Mouse (Mus musculus) bone marrow macrophage, adult 2 months (primary cell): Measurements from ENCODE around the gene Slc47a1. TPM values are rescaled to one million over a fixed set of nuclear protein-coding genes. Genes with fewer than 3 reads are reported as not detected.

Experiments used
- H3K27ac ChIP-seq: 2 replicates; pipeline ENCODE4 v1.5.1; 2012; ENCODE audit warnings: low read depth, low read length; ENCODE audit not compliant: insufficient read depth
- H3K4me1 ChIP-seq: 2 replicates; pipeline ENCODE4 v1.6.1; 2012; ENCODE audit warnings: low read length; ENCODE audit not compliant: control insufficient read depth, insufficient read depth
- H3K4me3 ChIP-seq: 2 replicates; pipeline ENCODE4 v1.5.1; 2012; ENCODE audit warnings: mild to moderate bottlenecking, low read length, moderate library complexity; ENCODE audit not compliant: insufficient read depth
- CTCF ChIP-seq: IDR thresholded peaks from 2 replicates; pipeline ENCODE4 v1.5.1; 2012; ENCODE audit warnings: low read depth, mild to moderate bottlenecking, low read length, moderate library complexity
- POLR2A ChIP-seq: IDR thresholded peaks from 2 replicates; pipeline ENCODE4 v1.6.1; 2012; ENCODE audit warnings: mild to moderate bottlenecking, low read depth, low read length, borderline replicate concordance
- polyA plus RNA-seq: library from polyadenylated mRNA; stranded (reverse); fragments of >200 nt; gene quantifications from 2 replicates; pipeline ENCODE4 v1.2.4, GENCODE M21; 2012; ENCODE audit not compliant: missing spikeins, insufficient read depth, insufficient read length

Slc47a1 gene
- polyA plus RNA-seq, 1 experiment, result not detected

DNA sequence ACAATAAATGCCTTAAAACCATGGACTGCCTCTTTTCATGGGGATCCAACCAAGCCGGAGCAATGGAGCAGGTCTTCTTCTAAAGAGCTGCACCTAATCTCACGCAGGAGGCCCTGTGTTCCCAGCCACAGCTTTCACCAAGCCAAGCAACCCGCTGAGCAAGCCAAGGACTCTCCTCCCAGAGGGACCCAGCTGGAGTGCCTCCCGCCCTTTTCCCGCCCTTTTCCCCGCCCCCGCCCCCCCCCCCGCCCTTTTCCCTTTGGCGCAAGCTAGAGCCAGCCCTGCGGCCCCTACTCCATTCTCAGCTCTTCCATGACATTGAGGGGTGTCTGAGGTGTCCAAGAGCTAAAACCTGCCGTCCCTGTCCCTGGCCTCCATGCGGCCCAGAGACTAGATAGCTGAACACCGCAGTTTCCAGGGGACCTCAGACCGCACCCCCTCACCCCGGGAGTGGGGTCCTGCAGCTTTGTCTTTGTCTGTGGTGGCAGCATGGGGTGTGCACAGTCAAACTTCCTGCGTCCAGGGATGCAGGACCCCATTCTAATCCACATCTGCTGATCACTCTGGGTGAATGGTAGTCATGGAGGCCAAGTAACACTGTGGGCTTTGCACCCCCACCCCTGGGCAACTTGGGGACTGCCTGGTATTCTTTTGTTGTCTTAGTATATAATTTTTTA, 77.3 kb downstream of the Slc47a1 start:
- Histone ChIP-seq H3K4me1 (no peaks in the 10 kb centered on the region), H3K27ac (no peak overlapping the region), H3K4me3 (no peak overlapping the region)
- TF ChIP-seq POLR2A (no peak), CTCF (no peak)

GRCm38 (mm10) chr11:61300205-61300604, 77.9 kb downstream of the Slc47a1 start:
- H3K4me3 ChIP-seq, result no peak overlapping the region
- H3K27ac ChIP-seq, result no peak overlapping the region
- TF ChIP-seq CTCF (no peak), POLR2A (no peak)
- H3K4me1 ChIP-seq, result no peaks in the 10 kb centered on the region

- no peak overlapping the region for H3K4me3 ChIP-seq
- TF ChIP-seq POLR2A (no peak), CTCF (no peak)
- no peaks in the 10 kb centered on the region for H3K4me1 ChIP-seq
- H3K27ac ChIP-seq, result no peak overlapping the region
Measured at GRCm38 (mm10) chr11:61297901-61298300, 80.2 kb downstream of the Slc47a1 start.

DNA sequence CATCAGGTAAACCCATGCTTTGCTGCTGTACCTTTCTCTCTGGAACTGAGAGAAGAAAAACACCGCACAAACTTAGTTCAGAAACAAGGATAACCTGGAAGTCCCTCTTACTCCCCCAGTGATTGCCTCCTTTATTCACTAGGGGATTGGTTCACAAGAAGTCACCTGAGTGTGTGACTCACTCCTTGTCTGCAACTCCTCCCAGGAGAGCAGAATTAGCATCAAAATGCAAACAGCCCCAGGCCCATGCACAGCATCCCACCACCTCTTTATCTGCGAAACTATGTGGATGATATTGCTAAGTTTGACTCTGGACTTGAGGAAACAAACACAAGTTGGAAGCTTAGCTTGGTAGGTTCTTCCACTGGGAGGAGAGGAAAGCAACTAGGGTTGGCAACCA, 80.8 kb downstream of the Slc47a1 start:
- TF ChIP-seq POLR2A, result no peak
- no peak for TF ChIP-seq CTCF
- no peak overlapping the region for H3K4me3 ChIP-seq
- H3K4me1 ChIP-seq, result no peaks in the 10 kb centered on the region
- no peak overlapping the region for H3K27ac ChIP-seq

DNA sequence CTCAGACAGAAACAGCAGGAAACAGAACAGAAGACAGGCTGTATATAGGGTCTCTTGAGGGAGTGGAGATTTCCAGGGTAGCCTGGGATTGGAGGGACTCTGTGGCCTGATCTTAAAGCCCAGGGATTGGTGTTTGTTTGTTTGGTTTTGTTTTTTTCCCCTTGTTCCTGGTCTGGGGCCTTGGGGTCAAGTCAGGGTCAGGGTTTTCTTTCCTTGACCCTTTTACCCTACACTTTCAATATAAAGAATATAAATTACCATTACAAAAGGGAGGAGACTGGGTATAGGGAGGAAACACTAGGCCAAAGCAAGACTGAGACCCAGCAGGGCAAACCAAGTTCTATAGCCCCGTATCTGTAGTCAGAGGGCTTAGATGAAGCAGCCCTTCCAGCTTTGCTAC, 81.6 kb downstream of the Slc47a1 start:
- H3K4me1 ChIP-seq, result no peaks in the 10 kb centered on the region
- H3K27ac ChIP-seq, result no peak overlapping the region
- TF ChIP-seq CTCF, result no peak
- H3K4me3 ChIP-seq, result no peak overlapping the region

- no peaks in the 10 kb centered on the region for H3K4me1 ChIP-seq
- no peak for TF ChIP-seq POLR2A
- TF ChIP-seq CTCF, result no peak
- no peak overlapping the region for H3K27ac ChIP-seq
- no peak overlapping the region for H3K4me3 ChIP-seq
Measured at GRCm38 (mm10) chr11:61295556-61295955, 82.6 kb downstream of the Slc47a1 start.

DNA sequence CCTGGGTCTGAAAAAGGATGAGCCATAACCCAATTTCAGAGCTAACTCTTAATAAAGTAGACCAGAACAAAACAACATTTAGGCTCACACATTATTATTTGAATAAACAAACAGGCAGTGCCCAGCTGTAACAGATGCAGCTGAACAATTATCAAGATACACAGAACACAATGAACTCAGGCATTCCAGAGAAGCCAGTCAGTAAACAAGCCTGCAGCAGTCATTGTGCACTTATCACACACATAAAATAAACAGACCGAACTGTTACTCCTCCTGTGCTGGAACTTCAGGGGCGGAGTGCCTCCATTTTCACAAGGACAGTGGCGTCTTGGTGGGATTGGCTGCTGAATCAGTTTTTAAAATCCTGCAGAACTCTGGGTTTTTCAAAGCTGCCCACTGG, 83.7 kb downstream of the Slc47a1 start:
- no peak overlapping the region for H3K27ac ChIP-seq
- TF ChIP-seq CTCF, result no peak

More for the DNA sequence above, 83.7 kb downstream of the Slc47a1 start:
- Histone ChIP-seq H3K4me1 (no peaks in the 10 kb centered on the region), H3K4me3 (no peak overlapping the region)

Other genes with a start within 250 kb of the Slc47a1 start
- gene Usp22, start 203.3 kb downstream of the Slc47a1 start, polyA plus RNA-seq, result 23.5 and 28.1 TPM in 2 replicates
- gene Aldh3a1, start 170.8 kb downstream of the Slc47a1 start, polyA plus RNA-seq, result not detected in 2 replicates
- 57.6 and 59.0 TPM in 2 replicates for gene Aldh3a2, start 110.9 kb downstream of the Slc47a1 start, polyA plus RNA-seq
- not detected in 2 replicates for gene Slc47a2, start 35.5 kb downstream of the Slc47a1 start, polyA plus RNA-seq
- gene Rnf112, start 75.8 kb upstream of the Slc47a1 start, polyA plus RNA-seq, result not detected in 2 replicates
- gene Mfap4, start 107.1 kb upstream of the Slc47a1 start, polyA plus RNA-seq, result not detected in 2 replicates
- gene Mapk7, start 116.1 kb upstream of the Slc47a1 start, polyA plus RNA-seq, result 25.9 and 27.2 TPM in 2 replicates
- gene B9d1, start 126.8 kb upstream of the Slc47a1 start, polyA plus RNA-seq, result 2.8 TPM in 1 of 2 replicates, not detected in the other
- 3.1 and 3.2 TPM in 2 replicates for gene Epn2, start 201.3 kb upstream of the Slc47a1 start, polyA plus RNA-seq